Mouse (Mus musculus) left cerebral cortex, postnatal 14 days (tissue): ENCODE results near the gene Nfam1. TPM values are rescaled to one million over a fixed set of nuclear protein-coding genes. Genes with fewer than 3 reads are reported as not detected.
A peak's percentile ranks its signal among the peaks of the same experiment; 100 is the strongest.

ENCODE experiments used
- DNase-seq, 2 experiments: peaks; one replicate each; pipeline ENCODE4 v3.0.0; 2021 to 2022; ENCODE audit warnings: low spot score in 2 of 2, mixed read lengths in 1 of 2
- intact Hi-C: fragments of 180-260 bp; cut with DNase I; formaldehyde crosslinking; loops from one replicate; pipeline ENCODE4 v1.15.1; 2025
- total RNA-seq, 2 experiments: library from RNA; stranded (reverse); gene quantifications; 2 replicates each; pipeline ENCODE4 v1.2.3; 2021

Gene Nfam1
- total RNA-seq, 2 experiments from 2014 or later: 2.2 to 2.9 TPM

DNA sequence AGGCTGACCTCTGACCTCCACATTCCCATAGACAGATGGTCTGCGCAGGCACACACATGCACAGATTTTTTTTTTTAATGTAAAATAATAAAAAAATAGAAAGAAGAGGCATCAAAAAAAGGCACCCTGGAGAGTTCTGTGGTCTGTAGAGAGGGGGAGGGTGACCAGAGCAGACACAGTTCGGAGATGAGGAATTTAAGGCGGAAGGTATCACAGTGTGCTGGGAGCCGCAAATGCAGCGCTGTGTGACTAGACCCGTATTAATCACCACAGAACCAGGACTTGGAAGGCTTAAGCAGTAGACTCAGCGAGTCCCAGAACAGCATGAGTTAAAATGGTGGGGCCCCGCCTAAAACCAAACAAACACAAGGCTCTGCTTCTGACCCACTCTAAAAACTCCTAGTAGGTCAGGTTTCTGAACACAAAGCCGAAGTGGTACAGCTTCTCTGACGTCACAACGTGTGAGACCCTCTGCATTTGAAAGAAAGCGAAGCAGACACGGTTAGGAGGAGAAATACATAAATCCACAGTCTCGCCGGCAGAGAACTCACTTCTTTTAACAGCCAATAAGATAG is 25.7 kb downstream of the Nfam1 start:
- no peak for DNase-seq
- intact Hi-C loops: no loop called here

GRCm38 (mm10) chr15:83002665-83003548 is 30.2 kb downstream of the Nfam1 start:
- intact Hi-C loops: no loop called here

GRCm38 (mm10) chr15:82998811-82999221 is 34.3 kb downstream of the Nfam1 start:
- DNase-seq: no peak
- intact Hi-C loops: no loop called here

More at GRCm38 (mm10) chr15:83002665-83003548, 30.2 kb downstream of the Nfam1 start:
- DNase-seq: peak; percentile 93 to 96

GRCm38 (mm10) chr15:82996431-82996830 is 36.7 kb downstream of the Nfam1 start:
- no peak for DNase-seq
- intact Hi-C loops: no loop called here

GRCm38 (mm10) chr15:82995239-82995638 is 37.9 kb downstream of the Nfam1 start:
- intact Hi-C loops: no loop called here
- peak; percentile 40 to 70 for DNase-seq

DNA sequence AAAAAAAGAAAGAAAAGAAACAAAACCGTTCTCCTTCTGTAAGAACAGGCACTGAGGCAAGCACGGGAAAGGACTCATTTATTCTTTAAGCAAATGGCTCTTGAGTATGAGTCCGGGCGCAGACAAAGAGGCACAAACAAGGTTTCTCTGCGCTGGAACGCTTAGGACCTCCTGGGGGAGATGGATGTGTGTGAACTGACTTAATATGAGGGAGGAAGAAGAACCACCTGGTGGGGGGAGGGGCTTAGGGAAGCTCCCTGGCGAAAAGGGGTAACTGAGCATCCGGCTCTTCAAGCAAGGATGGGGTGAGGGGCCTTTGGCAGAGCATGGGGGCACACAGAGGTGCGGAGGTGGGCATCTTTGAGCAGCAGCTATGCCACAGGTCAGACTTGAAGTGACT is 40.2 kb downstream of the Nfam1 start:
- intact Hi-C loops: no loop called here
- no peak for DNase-seq

DNA sequence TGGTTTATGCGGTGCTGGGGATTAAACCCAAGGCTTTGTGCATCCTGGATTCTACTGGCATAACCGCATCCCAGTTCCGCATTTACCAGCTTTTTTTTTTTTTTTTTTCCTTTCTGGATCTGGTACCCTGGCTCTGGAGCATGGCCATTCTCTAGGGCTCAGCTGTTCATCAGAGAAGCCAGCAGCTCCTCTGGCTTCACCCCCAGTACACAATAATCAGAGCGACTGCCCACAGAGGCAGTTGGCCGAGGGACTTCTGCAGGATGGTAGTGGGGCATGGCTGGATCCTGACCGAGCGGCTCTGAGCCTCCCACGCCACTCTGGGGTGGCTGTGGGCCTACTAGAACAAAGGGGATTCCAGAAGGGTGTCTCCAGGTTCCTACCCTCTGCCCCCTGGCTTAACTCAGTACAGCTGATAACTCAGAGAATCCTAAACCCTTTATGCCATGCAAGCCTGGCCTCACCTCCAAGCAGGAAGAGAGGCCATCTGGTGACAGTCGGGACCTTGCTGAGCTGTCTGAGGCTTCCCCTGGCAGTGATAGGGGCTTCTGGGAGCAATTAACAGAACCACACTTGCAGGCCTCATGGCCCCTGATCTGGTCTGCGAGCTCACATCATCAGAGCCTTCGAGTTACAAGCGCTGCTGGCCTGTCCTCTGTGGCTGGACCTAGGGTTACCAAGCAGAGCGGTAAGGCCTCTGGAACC is 40.9 kb downstream of the Nfam1 start:
- no peak for DNase-seq
- intact Hi-C loops: no loop called here

DNA sequence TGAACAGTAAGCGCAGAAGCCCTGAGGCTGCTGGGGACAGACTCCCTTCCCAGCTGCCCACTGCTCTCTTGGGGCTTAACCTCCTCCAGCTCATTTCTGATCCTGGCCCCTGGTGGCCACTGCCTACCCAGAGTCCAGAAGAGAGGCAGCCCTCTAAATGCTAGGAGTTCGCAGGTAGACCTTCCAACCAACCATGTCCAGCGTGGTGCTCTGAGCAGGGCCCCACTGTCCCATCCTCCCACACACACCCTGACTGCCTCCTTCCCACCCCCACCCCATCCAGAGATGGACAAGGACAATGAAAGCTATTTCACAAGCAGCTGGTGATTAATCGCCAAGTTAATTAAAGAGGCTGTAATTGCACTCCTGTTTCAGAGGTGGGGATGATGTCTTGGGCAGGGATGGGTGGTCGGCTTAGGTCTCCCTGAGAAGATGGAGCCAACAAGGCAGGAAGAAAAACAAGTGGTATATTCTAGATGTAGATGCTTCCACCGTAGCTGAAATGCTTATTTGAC is 43.9 kb downstream of the Nfam1 start:
- no peak for DNase-seq
- intact Hi-C loops: no loop called here

- intact Hi-C loops: no loop called here
Measured at GRCm38 (mm10) chr15:82987732-82988112, 45.4 kb downstream of the Nfam1 start, which contains the start of gene Tcf20. Gene Tcf20 (minus strand): TSS chr15:82987872.

GRCm38 (mm10) chr15:82987014-82987731 is 45.9 kb downstream of the Nfam1 start:
- intact Hi-C loops: no loop called here
- no peak for DNase-seq

More at GRCm38 (mm10) chr15:82987732-82988112, 45.4 kb downstream of the Nfam1 start, which contains the start of gene Tcf20:
- DNase-seq: peak; percentile 84 to 92

GRCm38 (mm10) chr15:82984574-82984973 is 48.5 kb downstream of the Nfam1 start:
- DNase-seq: no peak
- intact Hi-C loops: no loop called here

DNA sequence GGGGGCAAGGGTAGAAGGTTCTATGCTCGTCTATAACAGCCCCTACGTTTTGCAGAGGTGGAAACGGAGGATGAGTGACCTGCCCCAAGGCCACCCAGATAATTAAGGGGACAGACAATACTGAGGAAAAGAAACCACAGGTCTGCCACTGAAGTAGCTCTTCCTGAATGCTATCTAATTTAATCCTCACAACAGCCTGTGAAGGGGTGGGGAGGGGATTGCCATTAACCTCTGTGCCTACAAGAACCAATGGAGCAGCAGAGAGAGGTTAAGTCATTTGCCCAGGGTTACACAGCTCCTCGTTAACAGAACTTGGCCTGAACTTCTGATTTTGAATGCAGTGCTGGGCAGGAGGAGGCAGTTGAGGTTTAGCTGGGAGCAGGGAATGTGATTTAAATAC is 49.0 kb downstream of the Nfam1 start:
- intact Hi-C loops: no loop called here
- DNase-seq: no peak

GRCm38 (mm10) chr15:82983416-82984026 is 49.6 kb downstream of the Nfam1 start:
- intact Hi-C loops: no loop called here
- DNase-seq: peak in 1 of 2 experiments; percentile 76

- intact Hi-C loops: no loop called here
Measured at GRCm38 (mm10) chr15:82982724-82983415, 50.2 kb downstream of the Nfam1 start.

GRCm38 (mm10) chr15:82981676-82982520 is 51.2 kb downstream of the Nfam1 start:
- intact Hi-C loops: no loop called here
- DNase-seq: no peak

More at GRCm38 (mm10) chr15:82982724-82983415, 50.2 kb downstream of the Nfam1 start:
- DNase-seq: no peak

DNA sequence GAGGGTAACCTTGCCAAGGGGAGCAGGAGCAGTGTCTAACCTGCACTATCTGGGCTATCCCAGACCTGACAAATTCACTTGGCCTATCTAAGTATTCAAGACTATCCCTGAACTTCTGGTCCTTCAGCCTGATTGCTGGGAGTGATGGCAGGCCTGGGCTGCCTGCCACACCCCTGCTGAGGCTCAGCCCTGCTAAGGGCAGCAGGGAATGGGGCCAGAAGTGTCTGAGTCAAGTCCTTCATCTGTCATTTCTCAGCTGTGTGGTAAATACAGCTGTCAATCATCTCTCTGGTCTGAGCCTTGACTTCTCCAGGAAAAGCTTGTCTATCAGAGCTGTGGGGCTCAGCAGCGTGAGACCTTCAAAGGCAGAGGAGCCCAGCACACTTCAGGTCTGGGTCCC is 53.6 kb downstream of the Nfam1 start:
- intact Hi-C loops: no loop called here
- DNase-seq: no peak

- no peak for DNase-seq
Measured at GRCm38 (mm10) chr15:82974471-82974870, 58.6 kb downstream of the Nfam1 start.

More at GRCm38 (mm10) chr15:82974471-82974870, 58.6 kb downstream of the Nfam1 start:
- intact Hi-C loops: no loop called here
